Mouse (Mus musculus): Measurements from ENCODE around the gene Sdk2.

The Sdk2 gene

GRCm38 (mm10) chr11:113766284-113766985 is 300.4 kb downstream of the Sdk2 start:
- DNase-seq (ENCODE audit: low read depth, low spot score) = no peak

- DNase-seq (ENCODE audit: low read depth, low spot score) = no peak
Observed at GRCm38 (mm10) chr11:113764132-113764849, 302.6 kb downstream of the Sdk2 start.

GRCm38 (mm10) chr11:113763449-113763848 is 303.4 kb downstream of the Sdk2 start:
- DNase-seq (ENCODE audit: low read depth, low spot score) = no peak

GRCm38 (mm10) chr11:113762136-113762797 is 304.6 kb downstream of the Sdk2 start:
- no peak for DNase-seq (ENCODE audit: low read depth, low spot score)

GRCm38 (mm10) chr11:113761646-113762045 is 305.2 kb downstream of the Sdk2 start:
- DNase-seq (ENCODE audit: low read depth, low spot score) = no peak

GRCm38 (mm10) chr11:113760476-113760875 is 306.4 kb downstream of the Sdk2 start:
- no peak for DNase-seq (ENCODE audit: low read depth, low spot score)

- DNase-seq (ENCODE audit: low read depth, low spot score) = no peak
Observed at GRCm38 (mm10) chr11:113758851-113759250, 308.0 kb downstream of the Sdk2 start.

GRCm38 (mm10) chr11:113756578-113756977 is 310.3 kb downstream of the Sdk2 start:
- DNase-seq (ENCODE audit: low read depth, low spot score) = no peak

GRCm38 (mm10) chr11:113755878-113756277 is 311.0 kb downstream of the Sdk2 start:
- DNase-seq (ENCODE audit: low read depth, low spot score) = no peak

- DNase-seq (ENCODE audit: low read depth, low spot score) = no peak
Observed at GRCm38 (mm10) chr11:113754845-113755244, 312.0 kb downstream of the Sdk2 start.

- no peak for DNase-seq (ENCODE audit: low read depth, low spot score)
Observed at GRCm38 (mm10) chr11:113752685-113753430, 314.0 kb downstream of the Sdk2 start.

- DNase-seq (ENCODE audit: low read depth, low spot score) = no peak
Observed at GRCm38 (mm10) chr11:113752158-113752661, 314.6 kb downstream of the Sdk2 start.

- peak; percentile 96 for DNase-seq (ENCODE audit: low read depth, low spot score)
Observed at GRCm38 (mm10) chr11:113751484-113752084, 315.3 kb downstream of the Sdk2 start, which contains the start of gene Cdc42ep4. Gene Cdc42ep4 (minus strand): TSS chr11:113751881.

- DNase-seq (ENCODE audit: low read depth, low spot score) = peak; percentile 85
Observed at GRCm38 (mm10) chr11:113750571-113751483, 316.0 kb downstream of the Sdk2 start.

- DNase-seq (ENCODE audit: low read depth, low spot score) = peak; percentile 71
Observed at GRCm38 (mm10) chr11:113749749-113750351, 317.0 kb downstream of the Sdk2 start.

GRCm38 (mm10) chr11:113748797-113749521 is 317.9 kb downstream of the Sdk2 start:
- peak; percentile 56 for DNase-seq (ENCODE audit: low read depth, low spot score)

- DNase-seq (ENCODE audit: low read depth, low spot score) = no peak
Observed at GRCm38 (mm10) chr11:113747725-113748380, 319.0 kb downstream of the Sdk2 start.

- peak; percentile 63 for DNase-seq (ENCODE audit: low read depth, low spot score)
Observed at GRCm38 (mm10) chr11:113747056-113747455, 319.8 kb downstream of the Sdk2 start.

All from mesoderm, embryonic 11.5 days (tissue).